Mouse (Mus musculus) intestine, embryonic 16.5 days (tissue): ENCODE results near the gene Nmnat3. TPM values are rescaled to one million over a fixed set of nuclear protein-coding genes. Genes with fewer than 3 reads are reported as not detected.

Source experiments
- polyA plus RNA-seq: library from polyadenylated mRNA; unstranded; fragments of >200 nt; fragmentation: Nextera tagmentation; extraction: Ambion mirVana; gene quantifications from 2 replicates; pipeline ENCODE4 v1.2.1, GENCODE M21; 2015

The Nmnat3 gene
- polyA plus RNA-seq, 1 experiment from 2014 or later = 20.1 TPM

Other genes starting within 250 kb of the Nmnat3 start
- 42.9 and 51.5 TPM in 2 replicates for gene Rbp1, start 135.5 kb downstream of the Nmnat3 start, polyA plus RNA-seq
- gene Rbp2, start 198.7 kb downstream of the Nmnat3 start, polyA plus RNA-seq = 749 and 1,123 TPM in 2 replicates